Mouse (Mus musculus): ENCODE measurements around the gene Pelo.

DNA sequence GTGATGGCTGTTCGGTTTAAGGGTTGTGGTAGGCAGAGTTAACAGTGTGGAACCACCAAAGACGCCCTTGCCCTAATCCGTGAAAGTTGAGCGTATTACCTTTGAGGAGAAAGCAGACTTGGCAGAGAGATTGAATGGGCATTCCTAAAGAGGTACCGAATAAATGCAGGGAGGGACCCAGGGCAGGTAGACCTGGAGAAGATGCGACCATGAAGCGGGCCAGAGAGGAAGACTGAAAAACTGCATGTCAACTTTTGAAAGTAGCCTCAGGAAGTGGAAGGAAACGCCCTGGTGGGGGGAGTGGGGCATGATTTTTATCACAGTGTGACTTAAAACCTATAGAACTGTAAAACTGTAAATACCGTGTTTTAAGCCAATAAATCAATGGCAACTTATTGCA, 9.4 kb upstream of the Pelo start:
- no peak for TF ChIP-seq CTCF (IDR thresholded peaks at IDR 0.05; ENCODE audit: borderline replicate concordance, control insufficient read depth, extremely low read depth, insufficient read depth, low read length, poor library complexity)
- no peak for TF ChIP-seq POLR2A (IDR thresholded peaks at IDR 0.05; ENCODE audit: control insufficient read depth, extremely low read depth, insufficient read depth, low read length, poor library complexity)
